In genomic region chr12:29952102-29952501, GRCm38 (mm10) we compare ENCODE assay signal across 9 mouse cellular contexts. TPM values are rescaled to one million over a fixed set of nuclear protein-coding genes. Genes with fewer than 3 reads are reported as not detected.
A peak's percentile ranks its signal among the peaks of the same experiment; 100 is the strongest.
DNase-seq lines count a peak whose midpoint lies in the region; ATAC-seq lines count a peak whose summit lies in the region.
"Had no signal": no experiment of that assay in that cellular context is flagged by ENCODE, and none has a peak within 500 bp of the region (broad histone marks: within the 10 kb centered on the region; RNA-seq: fewer than 3 reads in every experiment).

No protein-coding gene starts in this region.

- H3K27me3 ChIP-seq in lung, embryonic 16.5 days (ENCODE audit: control insufficient read depth, insufficient read depth, low read depth, low read length), result no peaks in the 10 kb centered on the region
- H3K27me3 ChIP-seq in midbrain, embryonic 15.5 days (replicated peaks), result no peaks in the 10 kb centered on the region
- no peaks in the 10 kb centered on the region for H3K27me3 ChIP-seq in forebrain, embryonic 13.5 days
- H3K27me3 ChIP-seq: embryonic facial prominence, embryonic 13.5 days had no signal

- peaks cover 38% of the 10 kb centered on the region for H3K4me1 ChIP-seq in lung, embryonic 16.5 days (replicated peaks; ENCODE audit: control insufficient read depth, insufficient read depth, low read length)
- H3K4me1 ChIP-seq in midbrain, embryonic 15.5 days, result peaks cover 16% of the 10 kb centered on the region
- peaks cover 49% of the 10 kb centered on the region for H3K4me1 ChIP-seq in forebrain, embryonic 13.5 days

- no peaks in the 10 kb centered on the region for H3K36me3 ChIP-seq in lung, embryonic 16.5 days (ENCODE audit: control insufficient read depth, insufficient read depth, low read length)
- H3K36me3 ChIP-seq in midbrain, embryonic 15.5 days (replicated peaks), result no peaks in the 10 kb centered on the region
- H3K36me3 ChIP-seq in forebrain, embryonic 13.5 days (ENCODE audit: poor library complexity, severe bottlenecking), result peaks cover 9% of the 10 kb centered on the region; the same call in 1 of the 2 replicates
- H3K36me3 ChIP-seq: embryonic facial prominence, embryonic 13.5 days had no signal

- no peaks in the 10 kb centered on the region for H3K9me3 ChIP-seq in lung, embryonic 16.5 days (ENCODE audit: control insufficient read depth, low read length)
- no peaks in the 10 kb centered on the region for H3K9me3 ChIP-seq in midbrain, embryonic 15.5 days
- no peaks in the 10 kb centered on the region for H3K9me3 ChIP-seq in forebrain, embryonic 13.5 days (replicated peaks)
- H3K9me3 ChIP-seq: embryonic facial prominence, embryonic 13.5 days had no signal

- intact Hi-C loops in heart, postnatal 14 days (cut with DNase I), result loop anchor here (2.0 kb wide), 1 partner anchor 13 kb away; no protein-coding TSS in a partner anchor

- no peak overlapping the region for H3K9ac ChIP-seq in lung, embryonic 16.5 days (ENCODE audit: low read length)
- no peak overlapping the region for H3K9ac ChIP-seq in midbrain, embryonic 15.5 days
- H3K9ac ChIP-seq in forebrain, embryonic 13.5 days, result no peak overlapping the region
- H3K9ac ChIP-seq: embryonic facial prominence, embryonic 13.5 days had no signal

- peak; percentile 66 for ATAC-seq in lung, embryonic 16.5 days (ENCODE audit: low read depth)
- ATAC-seq in midbrain, embryonic 15.5 days (replicated peaks), result no peak
- no peak for ATAC-seq in forebrain, embryonic 13.5 days

- no peak overlapping the region for H3K4me3 ChIP-seq in lung, embryonic 16.5 days (ENCODE audit: low read length)
- H3K4me3 ChIP-seq in midbrain, embryonic 15.5 days, result no peak overlapping the region
- H3K4me3 ChIP-seq in forebrain, embryonic 13.5 days, result no peak overlapping the region
- H3K4me3 ChIP-seq: embryonic facial prominence, embryonic 13.5 days had no signal

- no peak overlapping the region for H3K27ac ChIP-seq in lung, embryonic 16.5 days (ENCODE audit: low read length)
- no peak overlapping the region for H3K27ac ChIP-seq in midbrain, embryonic 15.5 days
- no peak overlapping the region for H3K27ac ChIP-seq in forebrain, embryonic 13.5 days
- H3K27ac ChIP-seq: embryonic facial prominence, embryonic 13.5 days had no signal

- H3K4me2 ChIP-seq in lung, embryonic 16.5 days (ENCODE audit: low read depth, low read length), result no peak overlapping the region
- no peak overlapping the region for H3K4me2 ChIP-seq in midbrain, embryonic 15.5 days
- H3K4me2 ChIP-seq in forebrain, embryonic 13.5 days, result no peak overlapping the region
- H3K4me2 ChIP-seq: embryonic facial prominence, embryonic 13.5 days had no signal

- WGBS in lung, embryonic 16.5 days, result 44% methylated on average over 6 of the region's 6 CpGs
- WGBS in midbrain, embryonic 15.5 days, result 82% methylated on average over 6 of the region's 6 CpGs
- WGBS in forebrain, embryonic 13.5 days, result 85% methylated on average over 6 of the region's 6 CpGs

- DNase-seq in NIH3T3 (ENCODE audit: low read depth), result peak; percentile 57
- peak; percentile 94 for DNase-seq in adrenal gland, postnatal 14 days
- DNase-seq in heart, postnatal 14 days, result peak; percentile 73 to 80
- DNase-seq in spleen, postnatal 14 days (ENCODE audit: low spot score in 2 of 2), result no peak
- DNase-seq in right cerebral cortex, postnatal 36 days (ENCODE audit: low spot score in 2 of 2), result no peak

RNA-seq across cellular contexts. Expression of gene Pxdn, which starts 14.7 kb away (rescaled TPM):
- total RNA-seq in adrenal gland, postnatal 14 days (2021), result 96.0 and 96.5 TPM in 2 replicates
- total RNA-seq in heart, postnatal 14 days (2021), result 100 to 1,000 TPM; 144 to 151 TPM
- polyA plus RNA-seq in lung, embryonic 16.5 days (2015; fragmentation: Nextera tagmentation; extraction: Ambion mirVana), result 99.9 and 105 TPM in 2 replicates
- polyA plus RNA-seq in midbrain, embryonic 15.5 days (2015; fragmentation: Nextera tagmentation; extraction: Ambion mirVana), result 49.5 and 52.3 TPM in 2 replicates
- polyA plus RNA-seq in forebrain, embryonic 13.5 days (2015; fragmentation: Nextera tagmentation; extraction: Ambion mirVana), result 30.6 and 37.8 TPM in 2 replicates

Comparison
In these comparisons a context has a peak if more than half of its experiments do, and no peak if none do; other contexts are left out.
1. DNase-seq: peak in NIH3T3 (single experiment), adrenal gland, postnatal 14 days (single experiment) and heart, postnatal 14 days (2 of 2); none in spleen, postnatal 14 days (0 of 2) and right cerebral cortex, postnatal 36 days (0 of 2).